Mouse (Mus musculus): ENCODE data around the gene Ldlr. TPM values are rescaled to one million over a fixed set of nuclear protein-coding genes. Genes with fewer than 3 reads are reported as not detected.

Ldlr gene
- total and polyA plus RNA-seq, 3 experiments: 69.1 to 90.6 TPM; not detected in 1

- TF ChIP-seq ZNF384 (IDR thresholded peaks at IDR 0.05; ENCODE audit: low read depth, low read length): no peak
- no peak for TF ChIP-seq ZMIZ1 (IDR thresholded peaks at IDR 0.05; ENCODE audit: low read depth, low read length)
- no peak for TF ChIP-seq POLR2A (IDR thresholded peaks at IDR 0.05; ENCODE audit: control insufficient read depth in 1 of 2, insufficient read depth in 1 of 2, low read depth in 1 of 2, low read length in 2 of 2, poor library complexity in 1 of 2)
- TF ChIP-seq UBTF (IDR thresholded peaks at IDR 0.05; ENCODE audit: borderline replicate concordance, insufficient read depth, low read depth, low read length): peak; percentile 76; the same call in 1 of the 2 replicates
- peak; percentile 79; the same call in 1 of the 2 replicates for TF ChIP-seq MAZ (IDR thresholded peaks at IDR 0.05; ENCODE audit: low read depth, low read length)
These were observed 74.7 kb downstream of the Ldlr start (continued) for GRCm38 (mm10) chr9:21797921-21798344.

GRCm38 (mm10) chr9:21798345-21799009 is 75.2 kb downstream of the Ldlr start, which contains the start of gene Kank2:
Kank2 (minus strand) TSS chr9:21798744.
- H3K9ac ChIP-seq (ENCODE audit: control insufficient read depth, low read depth, low read length, poor library complexity, severe bottlenecking): peak within 1 kb of the TSS; percentile 68
- H3K4me3 ChIP-seq (ENCODE audit: control insufficient read depth in 1 of 2, insufficient read depth in 1 of 2, low read depth in 2 of 2, low read length in 2 of 2): peak within 1 kb of the TSS; percentile 62 to 93
- peaks cover 4 to 7% of the 10 kb centered on the region in 2 experiments; a peak in 3 of 4 replicates for H3K4me1 ChIP-seq (ENCODE audit: control insufficient read depth in 1 of 2, insufficient read depth in 2 of 2, low read length in 2 of 2)
- H3K79me2 ChIP-seq (ENCODE audit: control insufficient read depth, insufficient read depth, low read length, poor library complexity): no peaks in the 10 kb centered on the region; the same call in 1 of the 2 replicates
- no peaks in the 10 kb centered on the region for H3K36me3 ChIP-seq (ENCODE audit: control insufficient read depth in 1 of 2, insufficient read depth in 2 of 2, low read length in 2 of 2)
- no peak within 1 kb of the TSS for H3K27ac ChIP-seq (ENCODE audit: control insufficient read depth, low read depth, low read length)
- peak; percentile 28; the same call in 1 of the 2 replicates for TF ChIP-seq ZC3H11A (IDR thresholded peaks at IDR 0.05; ENCODE audit: low read depth, low read length)
- no peak for TF ChIP-seq RAD21 (IDR thresholded peaks at IDR 0.05; ENCODE audit: low read depth, low read length)
- TF ChIP-seq KAT2A (conservative IDR thresholded peaks at IDR 0.05; ENCODE audit: low read depth, low read length): no peak
- TF ChIP-seq HCFC1 (IDR thresholded peaks at IDR 0.05; ENCODE audit: low read depth, low read length): 0 out of 2 replicates have a peak, but pooled peaks have one; percentile 24
- TF ChIP-seq MYB (IDR thresholded peaks at IDR 0.05; ENCODE audit: low read depth, low read length): no peak
- TF ChIP-seq MAFK (IDR thresholded peaks at IDR 0.05; ENCODE audit: borderline replicate concordance, low read depth, low read length): no peak
- TF ChIP-seq EP300 (IDR thresholded peaks at IDR 0.05; ENCODE audit: low read depth in 1 of 2, low read length in 2 of 2): peak; percentile 5 to 36; a peak in 1 of 4 replicates
- no peak for TF ChIP-seq CHD1 (IDR thresholded peaks at IDR 0.05; ENCODE audit: low read depth, low read length)
- no peak; the same call in 1 of the 2 replicates for TF ChIP-seq UBTF (IDR thresholded peaks at IDR 0.05; ENCODE audit: borderline replicate concordance, insufficient read depth, low read depth, low read length)
- no peak for TF ChIP-seq GABPA (IDR thresholded peaks at IDR 0.05; ENCODE audit: low read depth, low read length)
- TF ChIP-seq BHLHE40 (IDR thresholded peaks at IDR 0.05; ENCODE audit: borderline replicate concordance, low read depth, low read length): peak; percentile 6
- peak; percentile 25; the same call in 1 of the 2 replicates for TF ChIP-seq TBP (IDR thresholded peaks at IDR 0.05; ENCODE audit: low read depth, low read length)
- peak; percentile 92 for TF ChIP-seq ZMIZ1 (IDR thresholded peaks at IDR 0.05; ENCODE audit: low read depth, low read length)
- peak; percentile 74; the same call in 1 of the 2 replicates for TF ChIP-seq MXI1 (IDR thresholded peaks at IDR 0.05; ENCODE audit: low read depth, low read length)
- peak; percentile 28; the same call in 1 of the 2 replicates for TF ChIP-seq SIN3A (IDR thresholded peaks at IDR 0.05; ENCODE audit: low read length)
- peak; percentile 66 for TF ChIP-seq MAX (IDR thresholded peaks at IDR 0.05; ENCODE audit: low read length)
- TF ChIP-seq USF2 (IDR thresholded peaks at IDR 0.05; ENCODE audit: borderline replicate concordance in 1 of 2, insufficient read depth in 1 of 2, low read depth in 1 of 2, low read length in 2 of 2): no peak
- peak; percentile 84 for TF ChIP-seq NELFE (IDR thresholded peaks at IDR 0.05; ENCODE audit: low read depth, low read length)
- TF ChIP-seq USF1 (IDR thresholded peaks at IDR 0.05; ENCODE audit: low read depth, low read length): peak; percentile 63
- peak; percentile 59 to 76; a peak in 3 of 4 replicates for TF ChIP-seq POLR2A (IDR thresholded peaks at IDR 0.05; ENCODE audit: control insufficient read depth in 1 of 2, insufficient read depth in 1 of 2, low read depth in 1 of 2, low read length in 2 of 2, poor library complexity in 1 of 2)
- peak; percentile 1; the same call in 1 of the 2 replicates for TF ChIP-seq SMC3 (IDR thresholded peaks at IDR 0.05; ENCODE audit: low read depth, low read length)
- no peak for TF ChIP-seq POLR2AphosphoS2 (IDR thresholded peaks at IDR 0.05; ENCODE audit: low read length)
- TF ChIP-seq RCOR1 (IDR thresholded peaks at IDR 0.05; ENCODE audit: low read depth, low read length): peak; percentile 72
- TF ChIP-seq TCF12 (IDR thresholded peaks at IDR 0.05; ENCODE audit: low read depth, low read length): peak; percentile 12; the same call in 1 of the 2 replicates
- TF ChIP-seq ETS1 (IDR thresholded peaks at IDR 0.05; ENCODE audit: low read depth, low read length): peak; percentile 51; the same call in 1 of the 2 replicates
- TF ChIP-seq NRF1 (IDR thresholded peaks at IDR 0.05; ENCODE audit: insufficient read depth, low read depth, low read length, poor library complexity, severe bottlenecking): peak; percentile 28; the same call in 1 of the 2 replicates
- peak; percentile 54; the same call in 1 of the 2 replicates for TF ChIP-seq MAZ (IDR thresholded peaks at IDR 0.05; ENCODE audit: low read depth, low read length)
- peak; percentile 69; the same call in 1 of the 2 replicates for TF ChIP-seq E2F4 (IDR thresholded peaks at IDR 0.05; ENCODE audit: borderline replicate concordance, low read depth, low read length)
- TF ChIP-seq ELF1 (IDR thresholded peaks at IDR 0.05; ENCODE audit: low read depth, low read length): peak; percentile 5; the same call in 1 of the 2 replicates
- no peaks in the 10 kb centered on the region for H3K27me3 ChIP-seq (ENCODE audit: control insufficient read depth in 1 of 2, insufficient read depth in 2 of 2, low read length in 2 of 2)
- no peaks in the 10 kb centered on the region for H3K9me3 ChIP-seq (replicated peaks; ENCODE audit: insufficient read depth, low read length)
- DNase-seq (ENCODE audit: low read depth, low spot score): peak; percentile 95

Measured in MEL (cell line).